Mouse (Mus musculus): Measurements from ENCODE around the gene Olfr380. TPM values are rescaled to one million over a fixed set of nuclear protein-coding genes. Genes with fewer than 3 reads are reported as not detected.

The Olfr380 gene
- not detected for polyA plus RNA-seq (2015; fragmentation: Illumina TruSeq; extraction: RNeasy Lipid Tissue Mini Kit (QIAGEN cat#74804); ENCODE audit: low read depth, low replicate concordance)

GRCm38 (mm10) chr11:73457408-73457807, at the start of gene Olfr380:
TSS of gene Olfr380 (minus strand) at chr11:73457508.

GRCm38 (mm10) chr11:73491503-73491902, 34.2 kb upstream of the Olfr380 start, which contains the start of gene Olfr381:
TSS of gene Olfr381 (minus strand) at chr11:73491603.

GRCm38 (mm10) chr11:73428377-73428776, 28.9 kb downstream of the Olfr380 start, which contains the start of gene Olfr378:
TSS of gene Olfr378 (minus strand) at chr11:73428477.

Other genes starting within 250 kb of the Olfr380 start
- 0.21 TPM for gene Trpv1, start 223.2 kb downstream of the Olfr380 start, polyA plus RNA-seq (2015; fragmentation: Illumina TruSeq; extraction: RNeasy Lipid Tissue Mini Kit (QIAGEN cat#74804); ENCODE audit: low read depth, low replicate concordance)
- 0.49 TPM for gene Trpv3, start 190.1 kb downstream of the Olfr380 start, polyA plus RNA-seq (2015; fragmentation: Illumina TruSeq; extraction: RNeasy Lipid Tissue Mini Kit (QIAGEN cat#74804); ENCODE audit: low read depth, low replicate concordance)
- gene Aspa, start 127.9 kb downstream of the Olfr380 start, polyA plus RNA-seq (2015; fragmentation: Illumina TruSeq; extraction: RNeasy Lipid Tissue Mini Kit (QIAGEN cat#74804); ENCODE audit: low read depth, low replicate concordance) = 53.5 TPM
- not detected for gene Gm49340, start 127.8 kb downstream of the Olfr380 start, polyA plus RNA-seq (2015; fragmentation: Illumina TruSeq; extraction: RNeasy Lipid Tissue Mini Kit (QIAGEN cat#74804); ENCODE audit: low read depth, low replicate concordance)
- not detected for gene Spata22, start 127.8 kb downstream of the Olfr380 start, polyA plus RNA-seq (2015; fragmentation: Illumina TruSeq; extraction: RNeasy Lipid Tissue Mini Kit (QIAGEN cat#74804); ENCODE audit: low read depth, low replicate concordance)
- not detected for gene Olfr20, start 106.7 kb downstream of the Olfr380 start, polyA plus RNA-seq (2015; fragmentation: Illumina TruSeq; extraction: RNeasy Lipid Tissue Mini Kit (QIAGEN cat#74804); ENCODE audit: low read depth, low replicate concordance)
- gene Olfr376, start 86.3 kb downstream of the Olfr380 start, polyA plus RNA-seq (2015; fragmentation: Illumina TruSeq; extraction: RNeasy Lipid Tissue Mini Kit (QIAGEN cat#74804); ENCODE audit: low read depth, low replicate concordance) = not detected
- not detected for gene Olfr1, start 57.9 kb downstream of the Olfr380 start, polyA plus RNA-seq (2015; fragmentation: Illumina TruSeq; extraction: RNeasy Lipid Tissue Mini Kit (QIAGEN cat#74804); ENCODE audit: low read depth, low replicate concordance)
- gene Olfr378, start 29.0 kb downstream of the Olfr380 start, polyA plus RNA-seq (2015; fragmentation: Illumina TruSeq; extraction: RNeasy Lipid Tissue Mini Kit (QIAGEN cat#74804); ENCODE audit: low read depth, low replicate concordance) = not detected
- gene Olfr381, start 34.1 kb upstream of the Olfr380 start, polyA plus RNA-seq (2015; fragmentation: Illumina TruSeq; extraction: RNeasy Lipid Tissue Mini Kit (QIAGEN cat#74804); ENCODE audit: low read depth, low replicate concordance) = not detected
- not detected for gene Olfr382, start 59.7 kb upstream of the Olfr380 start, polyA plus RNA-seq (2015; fragmentation: Illumina TruSeq; extraction: RNeasy Lipid Tissue Mini Kit (QIAGEN cat#74804); ENCODE audit: low read depth, low replicate concordance)
- not detected for gene Olfr385, start 135.5 kb upstream of the Olfr380 start, polyA plus RNA-seq (2015; fragmentation: Illumina TruSeq; extraction: RNeasy Lipid Tissue Mini Kit (QIAGEN cat#74804); ENCODE audit: low read depth, low replicate concordance)
- not detected for gene Olfr384, start 141.1 kb upstream of the Olfr380 start, polyA plus RNA-seq (2015; fragmentation: Illumina TruSeq; extraction: RNeasy Lipid Tissue Mini Kit (QIAGEN cat#74804); ENCODE audit: low read depth, low replicate concordance)
- not detected for gene Zfp735, start 231.3 kb upstream of the Olfr380 start, polyA plus RNA-seq (2015; fragmentation: Illumina TruSeq; extraction: RNeasy Lipid Tissue Mini Kit (QIAGEN cat#74804); ENCODE audit: low read depth, low replicate concordance)

All from brain, adult 10 weeks (tissue).